Mouse (Mus musculus) CH12.LX (cell line): ENCODE measurements around the gene Mtmr12. TPM values are rescaled to one million over a fixed set of nuclear protein-coding genes. Genes with fewer than 3 reads are reported as not detected.
A peak's percentile ranks its signal among the peaks of the same experiment; 100 is the strongest.

ENCODE experiments used
- DNase-seq: peaks from one replicate; pipeline ENCODE4 v3.0.0-alpha.2; 2013; ENCODE audit errors: extremely low read depth
- H3K27ac ChIP-seq: 2 replicates; pipeline ENCODE4 v1.5.1; 2012; ENCODE audit warnings: low read depth, mild to moderate bottlenecking, control low read depth, moderate library complexity; ENCODE audit not compliant: insufficient read depth
- H3K27me3 ChIP-seq: replicated peaks from 2 replicates; pipeline ENCODE3; 2012; ENCODE audit warnings: inconsistent platforms
- H3K36me3 ChIP-seq, 2 experiments: replicated peaks in 1 of 2; 2 replicates each; pipeline versions ENCODE3 to v1.6.1; 2012; ENCODE audit warnings: inconsistent platforms in 1 of 2, low read length in 1 of 2, mild to moderate bottlenecking in 1 of 2, mixed read lengths in 1 of 2, moderate library complexity in 1 of 2; ENCODE audit not compliant: control insufficient read depth in 1 of 2, insufficient read depth in 1 of 2
- H3K4me1 ChIP-seq, 2 experiments: 2 replicates each; pipeline ENCODE4 v1.6.1; 2012; ENCODE audit warnings: inconsistent platforms in 1 of 2, moderate library complexity in 1 of 2; ENCODE audit not compliant: insufficient read depth in 2 of 2, control insufficient read depth in 1 of 2
- H3K4me2 ChIP-seq: 2 replicates; pipeline ENCODE4 v1.6.1; 2012; ENCODE audit warnings: low read depth, mild to moderate bottlenecking, control low read depth; ENCODE audit not compliant: poor library complexity, insufficient read depth, severe bottlenecking
- H3K4me3 ChIP-seq, 3 experiments: fragments of 150-350 bp in 1 of 3; sonication (generic) in 1 of 3; replicated peaks in 1 of 3; 2 replicates each; pipeline versions ENCODE3 to v1.5.1; 2011 to 2012; ENCODE audit warnings: low read depth in 2 of 3, low read length in 2 of 3, mild to moderate bottlenecking in 2 of 3, moderate library complexity in 2 of 3, control low read depth in 1 of 3, improper control_type of control experiment in 1 of 3, inconsistent platforms in 1 of 3, mixed read lengths in 1 of 3; ENCODE audit not compliant: poor library complexity in 1 of 3
- H3K79me2 ChIP-seq: replicated peaks from 2 replicates; pipeline ENCODE4 v1.6.1; 2012; ENCODE audit warnings: mild to moderate bottlenecking, moderate library complexity; ENCODE audit not compliant: control insufficient read depth, poor library complexity, insufficient read depth, severe bottlenecking; ENCODE audit errors: extremely low read depth
- H3K9ac ChIP-seq: 2 replicates; pipeline ENCODE4 v1.6.1; 2012; ENCODE audit warnings: low read depth, mild to moderate bottlenecking, control low read depth, moderate library complexity; ENCODE audit not compliant: insufficient read depth
- H3K9me3 ChIP-seq: replicated peaks from 2 replicates; pipeline ENCODE3; 2012; ENCODE audit warnings: low read length, inconsistent platforms, mixed read lengths
- CTCF ChIP-seq, 2 experiments: IDR thresholded peaks in 1 of 2; conservative IDR thresholded peaks in 1 of 2; 2 replicates each; pipeline ENCODE4 v1.5.1; 2011 to 2012; ENCODE audit warnings: low read depth in 2 of 2, low read length in 2 of 2, improper control_type of control experiment in 1 of 2, inconsistent platforms in 1 of 2, mild to moderate bottlenecking in 1 of 2, moderate library complexity in 1 of 2
- ETS1 ChIP-seq: conservative IDR thresholded peaks from 2 replicates; pipeline ENCODE4 v1.6.1; 2012; ENCODE audit warnings: low read depth, mild to moderate bottlenecking, inconsistent platforms, low read length, improper control_type of control experiment, moderate library complexity
- MAZ ChIP-seq: IDR thresholded peaks from 2 replicates; pipeline ENCODE4 v1.6.1; 2012; ENCODE audit warnings: low read depth, mild to moderate bottlenecking, inconsistent platforms, low read length, improper control_type of control experiment, moderate library complexity
- MEF2A ChIP-seq: IDR thresholded peaks from 2 replicates; pipeline ENCODE4 v1.6.1; 2014; ENCODE audit warnings: low read depth, mild to moderate bottlenecking, inconsistent platforms, low read length, improper control_type of control experiment, borderline replicate concordance
- NELFE ChIP-seq: IDR thresholded peaks from 2 replicates; pipeline ENCODE4 v1.6.1; 2011; ENCODE audit warnings: low read depth, low read length, improper control_type of control experiment
- NRF1 ChIP-seq: IDR thresholded peaks from 2 replicates; pipeline ENCODE4 v1.6.1; 2014; ENCODE audit warnings: low read depth, mild to moderate bottlenecking, inconsistent platforms, low read length, improper control_type of control experiment, moderate library complexity
- POLR2AphosphoS2 ChIP-seq: IDR thresholded peaks from 2 replicates; pipeline ENCODE4 v1.6.1; 2011; ENCODE audit warnings: low read depth, low read length, improper control_type of control experiment
- RAD21 ChIP-seq: IDR thresholded peaks from 2 replicates; pipeline ENCODE4 v1.6.1; 2011; ENCODE audit warnings: low read depth, mild to moderate bottlenecking, low read length, improper control_type of control experiment, moderate library complexity
- RCOR1 ChIP-seq: conservative IDR thresholded peaks from 2 replicates; pipeline ENCODE4 v1.6.1; 2012; ENCODE audit warnings: low read depth, mild to moderate bottlenecking, inconsistent platforms, low read length, improper control_type of control experiment
- SIN3A ChIP-seq: IDR thresholded peaks from 2 replicates; pipeline ENCODE4 v1.6.1; 2012; ENCODE audit warnings: low read length, improper control_type of control experiment, inconsistent platforms
- SMC3 ChIP-seq: IDR thresholded peaks from 2 replicates; pipeline ENCODE4 v1.6.1; 2011; ENCODE audit warnings: low read depth, low read length, improper control_type of control experiment
- ZC3H11A ChIP-seq: IDR thresholded peaks from 2 replicates; pipeline ENCODE4 v1.6.1; 2012; ENCODE audit warnings: low read depth, mild to moderate bottlenecking, inconsistent platforms, low read length, improper control_type of control experiment
- dilution Hi-C: fragments of 300-500 bp; cut with MboI; formaldehyde crosslinking; loops from 2 replicates; pipeline ENCODE4 v1.14.3; 2020; ENCODE audit warnings: low sequenced_read_pairs; ENCODE audit not compliant: extremely low pct_unique_long_range_greater_than_20kb, extremely low pct_ligation_motif_present
- in situ Hi-C: fragments of 300-500 bp; cut with MboI; formaldehyde crosslinking; loops from 3 replicates; pipeline ENCODE4 v1.14.3; 2019; ENCODE audit warnings: low sequenced_read_pairs, low pct_ligation_motif_present, low pct_unique_long_range_greater_than_20kb, mixed read lengths
- polyA plus RNA-seq: library from polyadenylated mRNA; unstranded; fragments of >175 nt; gene quantifications from 2 replicates; pipeline ENCODE4 v1.2.1, GENCODE M21; 2012; ENCODE audit warnings: low read depth; ENCODE audit not compliant: insufficient read length
- total RNA-seq, 2 experiments: library from RNA; depleted of rRNA; stranded (reverse); fragments of 300-350 nt in 1 of 2; fragments of >200 nt in 1 of 2; gene quantifications; 2 replicates each; pipeline ENCODE4 v1.2.3; 2012 to 2014

Gene Mtmr12
- total and polyA plus RNA-seq, 3 experiments: 8.2 to 16.3 (median 12.3) TPM

DNA sequence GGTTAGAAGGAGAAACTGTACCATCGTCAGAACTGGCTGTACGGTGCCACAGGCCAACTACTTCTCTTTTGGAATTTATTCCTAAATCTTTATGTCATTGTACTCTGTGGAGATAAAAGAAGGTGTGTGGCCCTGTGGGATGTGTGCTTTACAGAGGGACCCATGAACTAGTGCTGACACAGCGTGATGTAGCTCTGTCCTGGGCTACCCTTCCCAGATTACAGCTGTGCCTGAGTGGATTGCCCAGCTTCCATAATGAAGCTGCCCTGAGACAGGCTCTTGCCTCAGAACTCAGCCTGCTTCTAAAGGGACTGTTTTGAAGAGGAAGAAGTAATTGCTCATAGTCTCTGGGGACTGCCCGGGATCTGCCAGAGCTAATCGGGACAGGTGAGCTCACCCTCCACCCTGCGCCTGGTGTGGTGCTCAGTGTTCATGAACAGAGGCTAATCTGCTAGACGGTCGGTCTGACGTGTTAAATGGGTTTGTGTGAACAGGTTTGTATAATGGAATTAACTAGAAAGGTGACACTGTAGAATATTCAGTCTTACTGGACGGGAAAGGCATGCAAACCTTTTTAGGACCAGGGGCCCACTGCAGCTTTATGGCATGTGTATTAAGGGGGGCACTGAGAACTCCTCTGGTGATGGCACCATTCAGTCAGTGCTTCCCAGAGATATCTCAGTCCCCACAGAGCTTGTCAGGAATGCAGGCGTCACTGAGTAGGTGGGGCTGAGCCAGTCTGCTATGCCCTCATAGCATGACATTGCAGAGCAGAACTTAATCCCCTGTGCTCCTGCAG is 41.7 kb downstream of the Mtmr12 start:
- Histone ChIP-seq H3K4me2 (no peak overlapping the region), H3K36me3 (peaks cover 23 to 61% of the 10 kb centered on the region in 2 experiments), H3K4me3 (no peak overlapping the region), H3K4me1 (peaks cover 4 to 64% of the 10 kb centered on the region in 2 experiments; a peak in 2 of 4 replicates), H3K9me3 (no peaks in the 10 kb centered on the region), H3K27ac (no peak overlapping the region), H3K9ac (no peak overlapping the region), H3K27me3 (no peaks in the 10 kb centered on the region), H3K79me2 (no peaks in the 10 kb centered on the region)
- dilution Hi-C loops (no loop called here), in situ Hi-C loops (no loop called here)
- TF ChIP-seq NRF1 (no peak), MEF2A (no peak), POLR2AphosphoS2 (no peak)
- peak; percentile 86 for DNase-seq

DNA sequence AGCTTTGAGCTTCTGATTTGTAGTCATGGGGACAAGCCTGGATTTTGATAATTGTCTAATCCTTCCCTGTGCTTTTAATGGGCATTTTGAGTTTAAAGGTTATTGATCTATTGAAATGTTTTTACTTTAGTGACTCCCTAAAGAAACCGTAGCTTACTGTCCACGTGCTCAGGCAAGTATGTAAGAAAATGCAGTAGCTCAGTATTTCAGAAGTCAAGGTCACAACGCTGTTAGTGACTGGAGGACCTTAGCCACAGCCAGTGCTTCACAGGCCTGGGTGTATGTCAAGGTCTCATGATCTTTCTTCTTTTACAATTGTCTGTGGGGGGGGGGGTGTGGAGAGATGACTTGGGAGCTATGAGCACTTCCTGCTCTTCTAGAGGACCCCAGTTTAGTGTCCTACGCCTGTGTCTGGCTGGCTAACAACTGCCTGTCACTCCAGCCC is 42.4 kb downstream of the Mtmr12 start:
- Histone ChIP-seq H3K27me3 (no peaks in the 10 kb centered on the region), H3K9ac (no peak overlapping the region), H3K4me2 (no peak overlapping the region), H3K79me2 (no peaks in the 10 kb centered on the region), H3K9me3 (no peaks in the 10 kb centered on the region), H3K4me1 (peaks cover 4 to 64% of the 10 kb centered on the region in 2 experiments; a peak in 2 of 4 replicates)
- in situ Hi-C loops: no loop called here
- dilution Hi-C loops: no loop called here
- no peak for TF ChIP-seq POLR2AphosphoS2
- TF ChIP-seq SIN3A: no peak
- no peak for TF ChIP-seq MEF2A
- TF ChIP-seq ETS1: no peak
- TF ChIP-seq, all 38 proteins: peak for 0
- no peak overlapping the region for H3K4me3 ChIP-seq
- H3K27ac ChIP-seq: no peak overlapping the region
- peaks cover 30 to 65% of the 10 kb centered on the region in 2 experiments for H3K36me3 ChIP-seq
- no peak for DNase-seq

DNA sequence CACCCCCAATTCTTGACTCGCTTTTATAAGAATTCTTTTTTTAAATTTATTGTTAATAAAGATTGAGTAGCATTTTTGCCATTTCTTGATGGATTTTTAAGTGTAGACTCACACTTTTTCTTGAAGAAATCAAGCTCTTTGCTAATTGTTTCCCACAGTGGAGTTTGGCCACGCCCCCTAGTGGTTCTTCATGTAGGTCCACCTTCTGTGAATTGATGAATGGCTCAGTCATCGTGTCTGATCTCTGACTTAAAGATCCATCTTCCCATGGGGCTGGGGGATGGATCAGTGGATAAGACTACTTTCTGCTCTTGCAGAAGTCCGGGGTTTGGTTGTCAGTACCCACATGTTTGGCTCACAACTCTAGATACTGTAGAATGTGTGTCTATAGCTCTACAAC is 43.5 kb downstream of the Mtmr12 start:
- Histone ChIP-seq H3K27me3 (no peaks in the 10 kb centered on the region), H3K27ac (no peak overlapping the region), H3K4me1 (peaks cover 4 to 59% of the 10 kb centered on the region in 2 experiments; a peak in 2 of 4 replicates), H3K4me2 (no peak overlapping the region), H3K79me2 (no peaks in the 10 kb centered on the region), H3K4me3 (no peak overlapping the region), H3K9ac (no peak overlapping the region), H3K9me3 (peaks cover 2% of the 10 kb centered on the region), H3K36me3 (peaks cover 30 to 61% of the 10 kb centered on the region in 2 experiments)
- in situ Hi-C loops (no loop called here), dilution Hi-C loops (no loop called here)
- DNase-seq: peak; percentile 76
- TF ChIP-seq CTCF (conservative IDR thresholded peaks at IDR 0.05 in 1 of 2, IDR thresholded peaks at IDR 0.05 in 1 of 2; ENCODE audit: low read depth in 2 of 2, low read length in 2 of 2) (peak; percentile 72 to 81), SMC3 (peak; percentile 74), ZC3H11A (no peak; the same call in 1 of the 2 replicates), RCOR1 (no peak), MAZ (no peak), RAD21 (peak; percentile 52), NELFE (0 out of 2 replicates have a peak, but pooled peaks have one; percentile 4)
